Mouse (Mus musculus) G1E (cell line): Measurements from ENCODE around the gene Fcna.

Experiments used
- CTCF ChIP-seq: IDR thresholded peaks from 2 replicates; pipeline ENCODE4 v1.5.1; 2012; ENCODE audit warnings: low read depth, low read length, inconsistent platforms, mixed read lengths
- GATA1 ChIP-seq: IDR thresholded peaks from 2 replicates; pipeline ENCODE4 v1.6.1; 2012; ENCODE audit warnings: borderline replicate concordance, low read length, inconsistent platforms, mixed read lengths
- POLR2AphosphoS5 ChIP-seq: IDR thresholded peaks from 2 replicates; pipeline ENCODE4 v1.6.1; 2012; ENCODE audit warnings: low read depth, low read length, inconsistent platforms; ENCODE audit not compliant: insufficient replicate concordance

- TF ChIP-seq CTCF (no peak), POLR2AphosphoS5 (no peak), GATA1 (no peak)
These were observed 29.8 kb upstream of the Fcna start, which contains the start of gene Lcn5 for GRCm38 (mm10) chr2:25657652-25658051.
